Mouse (Mus musculus): ENCODE results near the gene Fscb. TPM values are rescaled to one million over a fixed set of nuclear protein-coding genes. Genes with fewer than 3 reads are reported as not detected.

Fscb gene
- polyA plus RNA-seq, 1 experiment from 2014 or later: not detected

- no peaks in the 10 kb centered on the region for H3K36me3 ChIP-seq (replicated peaks; ENCODE audit: insufficient read depth, low read length)
- H3K27ac ChIP-seq (ENCODE audit: low read depth): no peak overlapping the region
- H3K9me3 ChIP-seq (ENCODE audit: low read length): no peaks in the 10 kb centered on the region
- 69% methylated on average over 9 of the region's 9 CpGs for WGBS (ENCODE audit: insufficient replicate concordance)
- no peak for DNase-seq
- H3K4me2 ChIP-seq (ENCODE audit: low read depth, low read length): no peak overlapping the region
- H3K4me3 ChIP-seq (ENCODE audit: low read depth, low read length): no peak overlapping the region
- no peak for TF ChIP-seq EP300 (IDR thresholded peaks at IDR 0.05; ENCODE audit: low read depth)
- TF ChIP-seq CTCF (IDR thresholded peaks at IDR 0.05; ENCODE audit: low read depth): no peak
- no peaks in the 10 kb centered on the region for H3K27me3 ChIP-seq (ENCODE audit: insufficient read depth, low read length)
- no peak overlapping the region for H3K9ac ChIP-seq (replicated peaks)
- no peak for ATAC-seq
- H3K4me1 ChIP-seq (ENCODE audit: insufficient read depth): no peaks in the 10 kb centered on the region
Measured at GRCm38 (mm10) chr12:64449911-64450310, 24.6 kb downstream of the Fscb start.

GRCm38 (mm10) chr12:64436675-64437074 lies 37.8 kb downstream of the Fscb start:
- ATAC-seq: no peak
- no peak for DNase-seq
- Histone ChIP-seq H3K27ac (ENCODE audit: low read depth) (no peak overlapping the region), H3K27me3 (ENCODE audit: insufficient read depth, low read length) (no peaks in the 10 kb centered on the region), H3K4me3 (ENCODE audit: low read depth, low read length) (no peak overlapping the region), H3K4me1 (ENCODE audit: insufficient read depth) (no peaks in the 10 kb centered on the region), H3K36me3 (replicated peaks; ENCODE audit: insufficient read depth, low read length) (no peaks in the 10 kb centered on the region), H3K4me2 (ENCODE audit: low read depth, low read length) (no peak overlapping the region), H3K9me3 (ENCODE audit: low read length) (no peaks in the 10 kb centered on the region), H3K9ac (replicated peaks) (no peak overlapping the region)
- TF ChIP-seq EP300 (IDR thresholded peaks at IDR 0.05; ENCODE audit: low read depth): no peak
- no peak for TF ChIP-seq CTCF (IDR thresholded peaks at IDR 0.05; ENCODE audit: low read depth)
- WGBS (ENCODE audit: insufficient replicate concordance): 37% methylated on average over 2 of the region's 2 CpGs

All from liver, postnatal 0 days (tissue).